Mouse (Mus musculus): ENCODE measurements around the gene Rc3h1. TPM values are rescaled to one million over a fixed set of nuclear protein-coding genes. Genes with fewer than 3 reads are reported as not detected.

The Rc3h1 gene
- 9.8 TPM for polyA plus RNA-seq (2015; fragmentation: Illumina TruSeq; extraction: RNeasy Lipid Tissue Mini Kit (QIAGEN cat#74804); ENCODE audit: low read depth, low replicate concordance)

DNA sequence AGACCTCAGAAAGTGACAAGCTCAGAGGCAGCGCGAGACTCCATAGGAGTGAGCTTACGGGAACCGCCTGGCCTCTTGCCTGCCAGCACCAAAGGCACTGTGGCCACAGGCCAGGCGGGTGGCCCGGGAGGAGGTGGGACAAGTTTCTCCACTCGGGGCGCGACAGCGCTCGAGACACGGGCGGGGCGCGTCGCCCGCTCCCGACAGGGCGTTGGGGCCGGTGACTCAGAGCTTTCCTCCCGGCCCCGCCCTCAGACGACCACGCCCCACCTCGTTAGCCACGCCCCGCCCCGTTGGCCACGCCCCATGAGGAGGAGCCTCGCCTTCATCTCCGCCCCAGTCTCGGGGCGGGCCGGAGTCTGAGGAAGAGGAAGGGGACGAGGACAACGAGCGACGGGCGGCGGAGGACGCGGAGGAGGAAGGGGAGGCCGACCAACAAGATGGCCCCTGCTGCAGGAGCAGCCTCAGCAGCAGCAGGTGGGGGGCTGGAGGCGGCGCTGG is at the start of gene Rc3h1:
Gene Rc3h1 (plus strand): TSS at position 362 of the 501 bp plus-strand sequence.

DNA sequence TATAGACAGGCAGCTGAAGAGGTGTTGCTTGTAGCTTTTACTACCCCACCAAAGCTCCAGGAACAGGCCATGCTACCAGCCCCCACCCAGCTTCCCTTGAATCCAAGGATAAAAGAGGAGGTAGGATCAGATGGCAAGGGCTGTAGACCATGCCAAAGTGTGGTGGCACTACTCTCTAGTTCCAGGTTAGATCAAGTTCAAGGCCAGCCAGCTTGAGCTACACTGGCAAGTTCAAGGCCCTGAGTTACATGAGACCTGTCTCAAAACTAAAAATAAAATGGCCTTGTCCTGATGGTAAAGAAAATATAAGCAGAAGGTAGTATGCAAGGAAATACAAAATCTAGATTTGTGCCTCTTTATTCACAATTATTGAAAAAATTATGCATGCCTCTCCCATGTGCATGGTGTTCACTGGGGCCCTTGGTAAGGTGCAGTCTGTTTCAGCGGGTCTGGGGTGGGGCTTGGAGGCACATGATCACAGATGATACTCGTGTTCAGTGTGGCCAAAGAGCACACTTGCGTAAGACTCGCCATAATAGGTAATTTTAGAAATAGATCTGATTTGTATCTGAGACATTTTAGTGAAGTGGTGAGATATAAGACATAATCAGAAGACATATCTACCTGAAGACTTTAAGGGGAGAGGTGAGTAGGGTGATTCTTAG is 72.0 kb downstream of the Rc3h1 start, which contains the start of gene Serpinc1:
Gene Serpinc1 (plus strand): TSS at position 515 of the 665 bp plus-strand sequence.

Other genes with a start within 250 kb of the Rc3h1 start
- gene Rabgap1l, start 113.2 kb upstream of the Rc3h1 start, polyA plus RNA-seq (2015; fragmentation: Illumina TruSeq; extraction: RNeasy Lipid Tissue Mini Kit (QIAGEN cat#74804); ENCODE audit: low read depth, low replicate concordance), result 84.1 TPM
- 1.7 TPM for gene Serpinc1, start 72.2 kb downstream of the Rc3h1 start, polyA plus RNA-seq (2015; fragmentation: Illumina TruSeq; extraction: RNeasy Lipid Tissue Mini Kit (QIAGEN cat#74804); ENCODE audit: low read depth, low replicate concordance)
- 6.5 TPM for gene Zbtb37, start 128.4 kb downstream of the Rc3h1 start, polyA plus RNA-seq (2015; fragmentation: Illumina TruSeq; extraction: RNeasy Lipid Tissue Mini Kit (QIAGEN cat#74804); ENCODE audit: low read depth, low replicate concordance)
- gene Dars2, start 164.2 kb downstream of the Rc3h1 start, polyA plus RNA-seq (2015; fragmentation: Illumina TruSeq; extraction: RNeasy Lipid Tissue Mini Kit (QIAGEN cat#74804); ENCODE audit: low read depth, low replicate concordance), result 25.3 TPM
- gene Cenpl, start 164.3 kb downstream of the Rc3h1 start, polyA plus RNA-seq (2015; fragmentation: Illumina TruSeq; extraction: RNeasy Lipid Tissue Mini Kit (QIAGEN cat#74804); ENCODE audit: low read depth, low replicate concordance), result 2.5 TPM
- gene Klhl20, start 225.1 kb downstream of the Rc3h1 start, polyA plus RNA-seq (2015; fragmentation: Illumina TruSeq; extraction: RNeasy Lipid Tissue Mini Kit (QIAGEN cat#74804); ENCODE audit: low read depth, low replicate concordance), result 17.3 TPM
- gene Ankrd45, start 236.3 kb downstream of the Rc3h1 start, polyA plus RNA-seq (2015; fragmentation: Illumina TruSeq; extraction: RNeasy Lipid Tissue Mini Kit (QIAGEN cat#74804); ENCODE audit: low read depth, low replicate concordance), result 48.2 TPM

Measured in brain, adult 10 weeks (tissue).